Mouse (Mus musculus) regulatory T cell (primary cell): ENCODE measurements at regions not wholly inside any gene's neighbourhood (a gene's known extent, or its start where the extent isn't known, plus 50 kb on each side); places are given as distances from the start of the nearest gene placed in this dataset.

Experiments
- in situ Hi-C: fragments of 300-600 bp; cut with MboI, MseI; formaldehyde crosslinking; loops from one replicate; pipeline ENCODE4 v1.15.1; 2025; ENCODE audit warnings: high pct_unique_total_duplicates

DNA sequence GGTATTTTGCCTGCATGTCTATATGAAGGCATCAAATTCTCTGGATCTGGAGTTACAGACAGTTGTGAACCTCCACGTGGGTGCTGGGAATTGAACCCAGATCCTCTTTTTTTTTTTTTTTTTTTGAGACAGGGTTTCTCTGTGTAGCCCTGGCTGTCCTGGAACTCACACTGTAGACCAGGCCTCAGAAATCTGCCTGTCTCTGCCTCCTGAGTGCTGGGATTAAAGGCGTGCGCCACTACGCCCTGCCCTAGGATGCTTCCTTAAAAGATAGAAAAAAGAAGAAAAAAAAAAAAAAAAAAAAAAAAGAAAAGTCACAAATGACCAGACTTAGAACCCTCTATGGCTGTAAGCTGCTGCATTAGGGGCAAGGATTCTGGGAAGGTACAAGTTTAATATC lies 111.6 kb downstream of the Sox2 start:
- in situ Hi-C loops, result no loop called here

DNA sequence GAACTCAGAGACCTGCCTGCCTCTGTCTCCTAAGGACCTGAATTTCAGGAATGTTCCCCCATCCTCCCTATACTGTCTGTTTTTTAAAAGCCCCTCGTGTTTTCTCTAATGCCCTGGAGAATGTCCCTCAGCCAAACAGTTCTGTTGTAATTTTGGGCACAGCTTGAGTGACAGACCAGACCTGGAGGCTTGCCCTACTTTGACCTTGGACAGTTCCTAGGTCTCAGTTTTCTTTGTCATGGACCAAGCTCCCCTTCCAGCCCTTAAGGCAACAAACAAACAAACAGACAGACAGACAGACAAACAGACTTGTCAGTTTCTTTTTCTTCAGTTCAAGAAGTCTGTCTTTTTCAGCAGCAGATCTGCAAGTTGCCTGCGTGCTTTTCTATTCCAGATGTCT lies 114.4 kb downstream of the Sox2 start:
- in situ Hi-C loops, result no loop called here

DNA sequence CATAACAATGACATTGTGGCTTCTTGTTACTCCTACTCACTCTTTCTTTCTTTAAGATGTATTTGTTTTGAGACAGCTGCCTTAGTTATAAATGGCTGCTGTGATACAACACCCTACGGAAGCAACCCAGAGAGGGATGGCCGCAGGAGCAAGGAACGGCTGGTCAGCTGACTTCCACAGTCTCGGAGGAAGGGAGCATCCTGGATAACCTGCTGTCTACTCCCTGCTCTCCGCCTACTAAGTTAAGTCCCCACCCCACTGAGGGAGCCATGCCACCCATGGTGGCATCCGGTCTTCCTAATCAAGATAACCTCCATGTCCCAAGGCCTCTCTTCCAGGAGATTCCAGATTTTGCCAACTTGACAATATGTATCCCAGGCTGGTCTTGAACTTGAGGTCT lies 114.9 kb downstream of the Sox2 start:
- in situ Hi-C loops, result no loop called here

DNA sequence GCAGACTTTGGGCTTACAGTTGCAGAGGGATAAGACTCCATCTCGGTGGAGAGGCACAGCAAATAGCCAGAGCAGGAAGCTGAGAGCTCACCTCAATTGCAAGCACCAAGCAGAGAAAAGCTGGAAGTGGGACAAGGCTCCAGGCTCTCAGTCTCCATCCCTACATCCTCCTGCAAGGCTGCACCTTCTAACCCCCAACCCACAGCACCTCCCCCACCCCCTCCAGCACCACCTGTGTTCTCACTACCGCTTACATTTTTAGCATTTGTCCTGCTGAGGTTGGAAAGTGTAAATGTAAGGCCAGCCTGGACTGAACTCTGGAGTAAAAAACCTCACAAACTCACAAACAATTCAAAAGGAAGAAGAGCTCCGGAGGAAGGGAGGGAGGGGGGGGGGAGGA lies 119.6 kb downstream of the Sox2 start:
- in situ Hi-C loops, result no loop called here

DNA sequence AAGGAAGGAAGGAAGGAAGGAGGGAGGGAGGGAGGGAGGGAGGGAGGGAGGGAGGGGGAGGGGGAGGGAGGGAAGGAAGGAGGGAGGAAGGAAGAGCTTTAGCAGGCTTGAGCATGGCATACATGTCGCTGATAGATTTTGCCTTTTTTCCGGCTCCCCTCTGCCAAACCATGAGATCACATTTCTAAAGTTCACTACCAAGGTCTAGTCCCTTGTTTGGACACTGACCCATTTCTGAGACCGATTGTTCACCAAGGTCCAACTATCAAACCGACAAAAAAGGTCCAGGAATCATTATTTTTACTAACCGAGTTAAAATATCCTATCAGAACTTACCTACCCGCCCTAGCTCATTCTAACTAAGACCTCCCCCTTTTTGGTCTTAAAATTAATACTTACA lies 120.1 kb downstream of the Sox2 start:
- in situ Hi-C loops, result no loop called here

DNA sequence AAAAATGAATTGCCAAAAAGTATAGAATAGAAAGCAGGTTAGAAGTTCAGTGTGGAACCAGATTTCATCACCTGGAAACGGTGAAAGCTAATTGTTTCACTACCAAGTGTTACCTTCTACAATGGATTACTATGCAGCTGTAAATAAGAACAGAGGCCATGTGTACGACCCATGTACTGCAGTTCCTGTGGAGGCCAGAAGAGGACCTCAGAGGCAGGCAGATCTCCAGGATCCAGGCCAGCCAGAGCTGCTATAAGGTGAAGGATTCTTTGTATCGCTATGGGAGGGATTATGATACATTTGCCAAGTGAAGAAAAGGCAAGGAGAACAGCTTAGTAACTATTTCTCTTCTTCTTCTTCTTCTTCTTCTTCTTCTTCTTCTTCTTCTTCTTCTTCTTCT lies 121.8 kb downstream of the Sox2 start:
- in situ Hi-C loops, result no loop called here

DNA sequence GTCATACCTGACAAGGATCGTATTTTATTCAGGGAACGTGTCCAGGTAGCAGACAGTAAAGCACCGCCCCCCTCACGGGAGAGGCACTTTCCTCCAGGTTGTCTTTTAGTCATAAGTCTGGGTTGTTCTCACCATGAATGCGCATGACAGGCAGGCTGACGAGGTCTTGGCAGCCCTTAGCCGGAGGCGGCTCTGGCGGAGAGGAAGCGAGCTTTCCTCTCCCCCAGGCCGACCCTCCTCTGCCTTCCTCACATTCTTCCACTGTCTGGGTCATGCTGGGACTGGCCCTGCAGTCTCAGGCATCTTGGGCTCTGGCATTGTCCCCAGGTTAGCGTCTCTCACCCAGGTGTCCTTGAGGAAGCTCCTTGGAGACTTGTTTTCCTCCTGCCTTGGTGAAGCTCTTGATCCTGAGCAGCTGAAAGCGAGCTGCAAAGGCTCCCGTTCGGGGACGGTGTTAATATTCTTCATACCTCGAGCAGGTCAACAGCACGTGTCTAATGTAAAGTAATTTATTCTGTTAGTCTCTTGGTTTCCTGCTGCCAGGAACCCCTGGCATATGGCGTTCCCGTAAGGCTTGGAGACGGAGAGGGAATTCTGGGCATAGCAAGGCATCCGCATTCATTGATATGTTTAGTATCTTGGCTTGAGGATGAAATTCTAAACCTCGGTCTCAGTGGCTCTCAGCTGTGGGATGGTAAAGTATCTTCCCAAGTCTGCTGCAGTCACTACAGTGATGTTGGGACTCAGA lies 123.6 kb downstream of the Sox2 start:
- in situ Hi-C loops, result no loop called here

DNA sequence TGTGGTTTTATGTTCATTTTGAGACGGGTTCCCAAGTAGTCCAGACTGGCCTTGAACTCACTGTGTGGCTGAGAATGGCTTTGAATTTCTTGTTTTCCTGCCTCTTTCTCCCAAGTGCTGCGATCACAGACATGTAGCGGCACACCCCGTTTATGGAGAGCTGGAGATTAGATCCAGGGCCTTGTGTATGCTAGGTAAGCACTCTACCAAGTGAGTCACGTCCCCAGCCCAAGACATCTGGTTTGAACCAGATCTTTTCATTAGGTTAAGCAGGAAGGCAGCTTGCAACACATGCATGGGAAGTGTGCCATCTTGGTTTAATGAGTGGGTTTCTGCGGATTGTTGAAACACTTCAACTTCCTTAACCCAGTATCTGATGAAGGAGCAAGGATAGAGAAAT lies 131.6 kb downstream of the Sox2 start:
- in situ Hi-C loops, result loop anchor here (5.0 kb wide), 1 partner anchor 406 kb away; no protein-coding TSS in a partner anchor

DNA sequence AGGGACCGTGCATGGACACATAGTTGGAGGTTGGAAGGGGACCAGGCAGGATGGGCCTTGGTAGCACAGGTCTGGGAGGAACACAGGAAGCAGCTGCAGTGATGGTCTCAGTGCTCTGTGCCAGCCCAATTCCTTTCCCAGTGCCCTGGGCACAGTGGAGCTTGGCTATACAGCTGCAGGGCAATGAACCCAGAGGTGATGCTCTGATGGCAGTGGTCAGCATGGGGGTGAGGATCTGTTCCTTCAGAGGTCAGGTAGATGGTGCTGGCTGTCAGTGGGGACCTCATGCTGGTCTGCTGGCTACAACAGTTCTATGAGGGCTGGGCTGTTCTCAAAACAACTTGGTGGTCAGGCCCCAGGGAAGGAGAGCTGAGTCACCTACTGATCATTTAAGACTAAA lies 133.2 kb downstream of the Sox2 start:
- in situ Hi-C loops, result loop anchor here (5.0 kb wide), 1 partner anchor 404 kb away; no protein-coding TSS in a partner anchor

DNA sequence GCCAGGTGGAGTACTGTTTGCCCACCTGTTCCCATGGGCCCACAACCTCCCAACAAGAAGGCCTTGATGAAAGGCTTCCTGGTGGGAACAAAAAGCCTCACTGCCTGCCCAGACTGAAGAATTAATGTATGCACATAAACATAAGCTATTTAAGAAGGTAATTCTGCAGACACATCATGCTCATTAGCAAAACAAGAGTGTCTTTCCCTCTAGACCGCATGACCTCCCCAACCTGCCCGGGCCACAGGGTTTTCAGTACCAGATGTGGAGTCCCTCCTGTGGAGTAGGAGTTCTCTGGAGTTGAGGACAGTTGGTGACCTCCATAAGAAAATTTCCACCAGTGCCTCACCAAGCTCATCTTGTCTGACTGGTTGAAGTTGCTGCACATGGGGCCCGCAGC lies 137.0 kb downstream of the Sox2 start:
- in situ Hi-C loops, result no loop called here

DNA sequence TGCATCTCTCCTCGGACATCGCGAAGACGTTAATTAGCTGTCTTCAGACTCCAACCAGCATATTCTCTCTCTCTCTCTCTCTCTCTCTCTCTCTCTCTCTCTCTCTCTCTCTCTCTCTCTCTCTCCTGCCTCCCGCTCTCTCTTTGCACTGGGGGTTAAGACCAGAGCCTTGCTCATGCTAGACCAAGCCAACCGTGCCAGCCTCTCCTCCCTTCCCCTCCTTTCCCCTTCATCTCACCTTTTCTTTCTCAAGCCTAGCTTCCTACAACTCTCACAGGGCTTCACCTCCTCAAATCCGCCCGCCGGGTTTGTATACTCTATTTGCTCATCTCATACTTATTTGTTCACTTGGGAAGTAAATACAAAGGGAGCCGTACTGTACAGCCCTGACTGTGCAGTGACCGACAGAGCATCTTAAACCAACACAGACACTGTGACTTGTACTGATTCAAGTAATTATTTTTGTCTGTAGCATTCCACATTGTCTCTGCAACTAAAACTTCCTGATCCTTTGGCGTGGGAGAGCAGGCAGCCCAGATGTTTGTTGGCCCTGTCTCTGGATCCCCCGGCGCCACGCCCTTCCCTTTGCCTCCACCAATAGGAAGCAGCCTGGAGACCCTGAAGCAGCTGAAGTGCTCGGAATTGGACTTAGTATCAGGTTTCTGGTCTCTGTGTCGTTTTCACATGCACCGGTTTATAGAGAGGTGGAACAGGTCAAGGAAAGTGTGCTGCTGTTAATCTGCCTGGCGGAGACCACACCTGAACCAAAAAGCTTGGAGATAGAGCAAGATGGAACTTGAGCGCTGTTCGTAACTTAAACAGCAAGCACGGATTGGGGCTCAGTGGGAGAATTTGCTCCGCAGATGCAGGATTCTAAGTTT lies 145.1 kb downstream of the Sox2 start:
- in situ Hi-C loops, result no loop called here

DNA sequence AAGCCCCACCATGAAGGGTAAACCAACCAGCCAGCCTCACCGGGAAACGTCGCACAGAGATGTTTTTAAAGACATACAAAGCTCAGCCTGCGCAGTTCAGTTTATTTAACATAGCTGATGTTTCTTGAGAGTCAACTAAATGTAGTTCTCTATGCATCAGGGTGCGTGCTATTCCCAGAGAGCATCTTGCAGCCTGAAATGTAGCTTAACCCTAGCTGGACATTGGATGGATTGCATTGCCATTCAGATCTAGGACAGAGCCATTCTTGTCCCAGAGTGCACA lies 145.7 kb downstream of the Sox2 start:
- in situ Hi-C loops, result no loop called here

DNA sequence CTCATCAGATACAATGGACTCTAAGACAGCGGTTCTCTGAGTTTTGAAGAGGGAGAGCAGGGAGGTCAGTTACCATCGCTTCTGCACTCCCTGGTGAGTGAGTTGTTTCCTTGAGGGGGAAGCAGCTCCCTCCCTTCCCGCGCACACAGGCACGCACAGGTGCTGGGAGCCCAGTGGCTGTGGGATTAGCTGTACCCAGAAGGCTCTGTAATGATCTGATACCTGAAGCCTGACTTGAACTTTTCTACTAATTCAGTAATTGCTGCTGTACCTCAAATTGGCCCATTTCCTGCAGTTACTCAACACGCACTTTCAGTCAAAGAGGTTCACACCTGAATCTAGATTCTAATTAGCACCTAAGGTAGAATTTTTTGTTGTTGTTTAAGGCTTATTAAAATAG lies 158.6 kb downstream of the Sox2 start:
- in situ Hi-C loops, result no loop called here

DNA sequence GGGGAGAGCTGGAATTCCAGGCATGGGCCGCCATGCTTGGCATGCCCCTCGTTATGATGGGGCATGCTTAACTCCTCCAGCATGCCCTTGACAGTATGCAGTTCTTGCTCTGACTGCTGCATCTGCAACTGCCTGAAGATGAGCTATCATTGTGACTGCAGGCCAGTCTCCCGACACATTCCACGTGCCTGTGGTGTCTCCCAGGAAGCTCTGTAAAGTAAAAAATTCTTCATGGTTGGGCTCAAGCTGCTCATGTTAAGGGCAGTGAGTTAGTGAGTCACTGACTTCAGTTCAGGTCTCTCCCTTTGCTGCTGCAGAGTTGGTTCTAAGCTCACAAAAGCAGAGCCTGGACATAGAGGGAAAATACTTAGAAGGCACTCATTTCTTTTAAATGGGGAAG lies 161.5 kb downstream of the Sox2 start:
- in situ Hi-C loops, result no loop called here

DNA sequence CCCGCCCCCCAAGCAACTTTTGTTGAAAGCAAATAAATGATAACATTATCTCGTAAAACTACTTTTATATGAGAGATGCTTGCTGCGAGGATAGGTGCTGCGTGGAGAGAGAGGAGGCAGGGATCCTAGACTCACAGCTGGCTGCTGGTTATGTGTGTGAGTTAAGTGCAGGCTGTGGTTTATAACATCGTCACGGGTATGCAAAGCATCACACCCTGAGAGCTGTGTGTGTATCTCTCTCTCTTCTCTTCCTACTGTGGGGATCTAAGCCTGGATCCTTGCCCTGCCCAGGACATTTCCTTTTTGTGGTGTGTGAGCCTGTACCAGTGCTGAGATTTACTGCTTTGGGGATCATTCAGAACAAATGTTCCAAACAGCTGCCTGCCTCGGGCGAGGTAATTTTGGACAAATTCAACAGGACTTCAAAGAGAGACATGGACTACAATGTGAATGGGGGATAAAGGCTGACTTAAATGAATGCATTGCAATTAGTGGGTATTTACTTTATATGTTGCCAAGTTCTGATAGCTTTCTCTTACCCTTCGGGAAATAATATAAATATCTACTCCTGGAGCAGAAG lies 162.9 kb downstream of the Sox2 start:
- in situ Hi-C loops, result no loop called here

DNA sequence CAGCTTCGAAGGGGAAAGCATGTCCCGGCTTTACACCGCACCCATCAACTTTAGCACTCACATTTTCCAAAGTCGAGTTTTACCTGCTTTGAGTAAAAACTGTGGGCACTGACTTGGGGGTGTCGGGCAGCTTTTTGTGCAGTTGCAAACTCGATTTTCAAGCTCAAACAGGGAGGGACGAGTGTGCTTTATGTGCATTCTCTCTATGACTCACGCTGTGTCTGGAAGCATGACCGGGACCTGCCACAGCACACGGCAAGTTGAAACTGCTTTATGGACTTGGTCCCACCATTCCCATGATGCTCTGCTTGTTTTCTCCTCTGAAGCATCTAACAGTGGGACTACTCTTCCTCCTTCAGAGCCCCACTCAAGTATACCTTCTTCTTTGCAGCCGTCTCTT lies 174.8 kb downstream of the Sox2 start:
- in situ Hi-C loops, result no loop called here

DNA sequence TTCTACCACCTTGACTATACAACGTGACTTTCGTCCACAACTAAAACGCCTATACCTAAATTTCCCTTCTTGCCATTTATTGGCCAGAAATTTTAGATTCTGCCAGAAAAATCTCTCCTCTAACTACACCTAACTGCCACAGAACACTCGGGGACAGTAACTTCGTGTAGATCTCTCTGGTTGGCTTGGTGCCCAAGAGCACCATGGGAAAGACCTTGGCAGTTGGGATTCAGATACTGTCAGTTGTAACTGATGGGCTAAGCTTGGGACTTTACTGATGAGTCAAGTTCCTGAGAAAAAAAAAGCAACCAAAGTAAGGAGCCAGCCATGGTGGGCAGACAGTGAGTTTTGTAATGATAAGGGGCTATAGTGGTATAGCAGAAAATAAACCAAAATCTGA lies 176.2 kb downstream of the Sox2 start:
- in situ Hi-C loops, result no loop called here

DNA sequence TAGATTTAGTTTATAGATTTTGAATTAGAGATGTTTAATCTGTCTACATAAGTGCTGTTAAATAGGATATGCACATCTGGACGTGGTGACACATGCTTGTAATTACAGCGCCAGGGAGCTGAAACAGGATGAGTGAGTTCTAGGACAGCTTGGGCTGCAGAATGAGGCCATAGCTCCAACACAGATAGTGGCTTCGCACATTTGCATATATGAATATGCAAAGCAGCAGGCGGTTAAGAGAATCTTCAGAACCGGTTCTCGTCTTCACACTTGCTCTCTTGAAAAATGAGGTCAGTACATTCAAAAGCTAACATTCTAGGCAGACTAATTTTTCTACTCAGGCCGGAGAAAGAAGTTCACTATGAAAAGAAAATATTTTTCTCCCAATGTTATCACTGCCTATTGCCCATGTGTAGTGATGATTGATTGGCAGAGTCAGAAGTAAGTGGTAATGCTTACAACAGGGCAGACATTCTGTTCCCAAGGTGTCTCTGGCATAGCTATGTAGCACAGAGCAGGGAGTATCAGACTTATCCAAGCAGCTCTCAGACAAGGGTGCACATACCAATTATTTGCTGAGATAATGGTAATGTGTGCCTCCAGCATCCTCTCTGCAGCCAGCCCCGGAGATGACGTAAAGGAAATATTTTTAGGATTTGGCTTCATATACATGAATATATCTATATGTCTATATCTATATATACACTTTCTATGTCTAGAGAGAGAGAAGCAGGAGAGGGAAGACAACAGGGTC lies 178.4 kb downstream of the Sox2 start:
- in situ Hi-C loops, result no loop called here

DNA sequence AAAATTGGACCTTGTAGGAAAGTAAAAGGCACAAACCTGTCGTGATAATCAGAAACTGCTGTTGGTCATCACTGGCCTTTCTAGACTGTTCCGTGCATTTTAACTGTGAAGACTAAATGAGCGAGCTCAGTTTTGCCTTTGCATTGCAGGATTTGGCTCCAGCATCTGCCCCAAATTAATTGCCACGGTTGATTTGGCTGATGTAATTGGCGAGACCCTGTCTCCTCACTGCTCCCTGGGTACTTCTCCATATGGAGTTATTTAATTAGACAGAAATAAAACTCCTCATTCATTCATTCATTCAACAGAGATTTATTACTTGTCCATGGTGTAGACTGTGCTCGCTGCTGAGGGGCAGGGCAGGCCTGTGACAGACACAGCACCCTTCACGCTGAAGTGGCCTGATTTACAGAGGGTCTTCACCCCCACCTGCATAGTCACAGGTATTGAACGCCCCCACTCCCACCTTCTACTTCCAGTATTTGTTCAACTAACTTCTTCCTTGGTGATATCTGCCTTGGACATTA lies 186.6 kb downstream of the Sox2 start:
- in situ Hi-C loops, result no loop called here

DNA sequence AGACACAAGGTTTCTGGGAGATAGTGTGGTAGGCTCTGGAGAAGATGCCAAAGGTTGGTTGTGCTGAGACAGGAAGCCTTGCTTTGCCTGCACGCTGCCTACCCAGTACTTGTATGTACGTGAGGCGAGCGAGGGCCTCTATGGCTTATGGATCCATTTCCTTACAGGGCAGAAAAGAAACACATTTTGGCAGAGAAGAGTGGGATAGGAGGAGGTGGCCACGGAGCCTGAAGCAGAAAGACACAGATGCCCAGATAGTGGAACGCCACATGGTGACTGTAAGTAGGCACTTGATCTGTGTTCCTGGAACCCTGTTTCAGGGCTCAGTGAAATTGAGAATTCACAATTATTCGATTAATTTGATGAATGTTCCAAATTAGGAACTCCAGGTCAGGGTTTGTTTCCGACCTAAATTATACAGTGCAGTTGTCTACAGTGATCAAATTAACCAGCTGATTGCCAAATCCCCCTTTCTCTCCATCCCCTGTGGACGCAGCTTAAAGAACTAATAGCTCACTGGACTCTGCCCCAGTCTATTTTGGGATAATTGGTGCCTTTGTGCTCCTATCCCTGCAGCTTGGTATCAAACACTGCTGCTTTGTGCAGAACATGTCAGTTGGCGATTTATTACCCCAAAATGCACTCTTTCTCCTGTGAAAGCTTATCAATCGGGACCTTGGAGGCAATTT lies 187.6 kb downstream of the Sox2 start:
- in situ Hi-C loops, result no loop called here

DNA sequence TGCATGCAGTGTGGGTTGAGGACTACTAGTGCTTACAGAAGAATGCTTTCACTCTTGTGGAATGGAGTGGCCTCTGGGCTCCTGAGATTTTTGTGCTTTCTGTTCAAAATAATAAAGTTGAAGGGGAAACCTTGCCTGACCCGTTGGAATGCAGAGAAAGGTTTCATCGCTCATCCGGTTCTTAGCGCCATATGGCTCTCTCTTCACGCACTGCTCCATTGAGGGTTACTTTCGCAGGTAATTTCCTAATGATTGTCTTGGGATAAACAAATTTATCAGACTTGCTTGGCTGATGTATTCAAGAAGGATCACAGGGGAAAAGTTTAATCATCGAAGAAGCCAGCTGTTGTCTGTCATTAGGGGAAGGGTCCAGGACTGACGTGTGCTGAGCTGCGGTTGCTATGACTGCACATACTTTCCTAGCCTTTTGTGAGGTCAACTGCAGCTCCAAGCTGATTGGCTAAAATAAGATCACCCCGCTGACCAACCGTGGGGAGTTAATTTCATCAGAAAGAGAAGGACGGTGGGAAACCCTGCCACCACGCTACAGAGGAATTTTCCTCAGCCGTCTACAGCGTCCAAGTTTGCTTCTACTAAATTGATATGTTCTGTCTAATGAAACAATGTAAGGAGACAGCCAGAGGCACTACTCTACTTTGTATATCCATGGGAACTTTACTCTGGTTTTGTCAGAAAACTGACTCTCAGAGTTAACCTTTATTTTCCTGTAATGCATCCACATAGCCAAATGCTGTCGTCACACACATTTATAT lies 210.9 kb downstream of the Sox2 start:
- in situ Hi-C loops, result no loop called here
